Mouse (Mus musculus) heart, postnatal 14 days (tissue): ENCODE results near the gene Ykt6. TPM values are rescaled to one million over a fixed set of nuclear protein-coding genes. Genes with fewer than 3 reads are reported as not detected.
"Not testable (repeated sequence)": the region's sequence is repeated elsewhere in the genome, so short reads cannot be mapped to it uniquely, and the experiment has no call there.

ENCODE experiments used
- DNase-seq, 2 experiments: peaks; one replicate each; pipeline ENCODE4 v3.0.0; 2021 to 2022
- intact Hi-C: fragments of 180-260 bp; cut with DNase I; formaldehyde crosslinking; loops from one replicate; pipeline ENCODE4 v1.15.1; 2025
- total RNA-seq, 2 experiments: library from RNA; stranded (reverse); gene quantifications; 2 replicates each; pipeline ENCODE4 v1.2.3; 2021

The Ykt6 gene
- total RNA-seq, 2 experiments from 2014 or later = 72.2 to 75.4 TPM

DNA sequence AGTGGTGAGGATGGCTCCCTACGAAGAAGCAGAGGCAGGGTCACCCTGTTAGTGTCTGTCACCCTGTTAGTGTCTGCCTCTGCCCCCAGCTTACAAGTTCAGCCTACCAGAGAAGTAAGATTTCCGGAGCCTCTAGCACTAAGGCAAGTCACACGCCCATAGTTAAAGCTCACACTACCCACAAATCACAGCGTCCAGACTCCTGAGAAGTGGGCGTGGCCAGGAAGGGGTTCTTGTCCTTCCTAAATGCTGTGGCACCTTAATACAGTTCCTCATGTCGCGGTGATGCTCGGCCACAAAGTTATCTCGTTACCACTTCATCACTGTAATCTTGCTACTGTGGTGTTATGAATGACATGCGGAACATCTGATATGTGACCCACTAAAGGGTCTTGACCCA is 32.6 kb downstream of the Ykt6 start:
- intact Hi-C loops = no loop called here
- DNase-seq = no peak

DNA sequence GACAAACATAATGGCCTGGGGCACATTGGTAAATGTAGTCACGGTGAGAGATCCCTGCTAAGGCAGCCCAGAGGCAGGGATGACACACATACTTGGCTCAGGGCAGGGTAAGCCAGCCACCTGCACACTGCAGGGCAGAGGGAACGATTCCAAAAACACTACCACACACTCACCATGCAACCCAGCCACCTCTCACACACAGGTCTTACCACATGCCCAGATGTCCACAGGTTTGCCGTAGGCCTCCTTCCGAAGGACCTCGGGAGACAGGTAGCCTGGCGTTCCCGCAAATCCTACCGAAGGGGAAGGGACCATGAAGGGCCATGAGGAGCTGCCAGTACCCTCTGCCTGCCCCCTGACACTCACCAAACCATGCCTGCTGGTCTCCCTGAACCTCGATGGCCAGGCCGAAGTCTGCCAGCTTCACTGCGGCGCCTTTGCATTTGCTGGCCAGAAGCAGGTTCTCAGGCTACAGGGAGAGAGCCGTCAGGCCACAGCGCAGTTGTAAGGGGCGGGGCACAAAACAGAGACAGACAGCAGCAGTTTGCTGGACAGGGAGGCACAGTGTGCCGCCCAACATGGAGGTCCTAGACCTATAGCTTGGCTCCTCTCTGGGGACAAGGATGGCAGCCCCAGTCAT is 34.6 kb downstream of the Ykt6 start:
- intact Hi-C loops = no loop called here
- no peak for DNase-seq

DNA sequence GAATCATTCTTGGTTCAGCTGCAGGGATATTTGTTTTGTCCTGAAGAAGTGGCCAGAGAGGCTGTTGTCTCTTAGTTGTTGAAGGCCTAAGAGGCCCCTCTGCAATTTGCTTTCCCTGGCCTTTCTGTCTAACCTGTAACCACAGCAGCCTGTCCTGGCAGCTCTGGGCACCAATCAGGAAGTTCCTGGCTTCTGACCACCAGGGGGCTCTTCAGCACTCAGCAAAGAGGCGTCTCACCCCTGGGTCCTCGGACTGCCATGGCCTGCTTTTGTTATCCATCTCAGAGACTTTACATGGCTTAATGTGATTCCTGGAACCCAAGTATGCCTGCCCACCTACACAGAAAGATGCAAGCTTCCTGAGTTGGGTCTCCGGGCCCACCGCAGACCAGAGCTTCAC is 35.4 kb downstream of the Ykt6 start:
- intact Hi-C loops = no loop called here

DNA sequence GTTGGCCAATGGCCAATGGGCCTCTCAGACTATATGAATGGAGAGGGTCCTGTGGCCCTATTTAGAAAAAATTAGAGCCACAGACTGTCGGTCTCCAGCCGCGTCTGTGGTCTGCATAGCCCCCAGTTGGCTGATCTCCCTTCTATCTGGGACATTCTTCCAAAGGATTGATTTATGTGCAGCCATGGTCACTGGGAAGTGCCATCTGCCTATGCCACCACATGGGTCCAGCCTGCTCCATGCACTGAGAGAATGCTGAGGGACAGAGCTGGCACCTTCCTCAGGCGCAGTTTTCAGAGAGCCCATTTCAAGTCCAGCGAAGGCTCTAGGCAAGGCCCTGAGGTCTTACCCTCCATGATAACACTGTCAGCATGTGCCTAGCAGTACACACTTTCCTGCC is 38.7 kb downstream of the Ykt6 start:
- intact Hi-C loops = no loop called here

More for the DNA sequence above, 35.4 kb downstream of the Ykt6 start:
- DNase-seq = peak; percentile 49 to 63

DNA sequence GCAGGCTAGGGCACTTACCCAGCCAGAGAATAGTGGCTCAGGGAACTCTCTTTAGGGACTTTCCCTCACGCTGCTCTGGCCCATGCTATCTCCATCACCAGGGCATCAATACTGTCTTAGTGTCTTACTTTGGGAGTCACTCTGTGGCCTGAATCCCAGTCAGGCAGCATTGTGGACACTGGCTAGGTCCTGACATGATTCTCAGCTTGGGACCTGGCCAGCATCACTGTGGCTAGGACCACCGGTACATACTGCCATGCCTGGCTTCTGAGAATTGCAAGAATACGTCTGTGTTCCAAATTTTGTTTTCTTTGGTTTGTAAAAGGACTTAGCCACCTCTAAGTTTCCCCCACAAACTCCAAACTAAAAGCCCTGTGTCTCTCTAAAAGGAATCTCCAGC is 39.4 kb downstream of the Ykt6 start:
- no peak for DNase-seq
- intact Hi-C loops = no loop called here

More for the DNA sequence above, 38.7 kb downstream of the Ykt6 start:
- no peak for DNase-seq

DNA sequence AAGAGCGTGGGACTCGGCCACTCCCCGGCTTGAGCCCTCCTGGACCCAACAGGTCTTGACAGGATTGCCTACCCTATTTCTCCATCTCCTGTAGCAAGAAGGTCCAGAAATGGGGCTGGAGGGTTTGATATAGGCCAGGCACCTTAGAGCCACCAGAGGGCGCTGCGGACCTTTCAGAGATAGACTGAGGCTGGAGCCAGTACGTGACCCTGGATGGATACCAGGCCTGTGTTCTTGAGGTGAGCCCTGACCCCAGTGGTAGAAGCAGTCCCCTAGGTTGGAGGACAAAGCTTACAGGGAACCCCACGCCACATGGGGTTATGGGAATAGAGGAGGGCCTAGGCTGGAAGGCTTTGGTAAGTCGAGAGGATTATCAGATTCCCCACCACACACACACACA is 40.5 kb downstream of the Ykt6 start:
- intact Hi-C loops = loop anchor here (1.0 to 2.0 kb wide), 3 partner anchors 30 to 265 kb away; no protein-coding TSS in a partner anchor
- DNase-seq = peak; percentile 87 to 94

DNA sequence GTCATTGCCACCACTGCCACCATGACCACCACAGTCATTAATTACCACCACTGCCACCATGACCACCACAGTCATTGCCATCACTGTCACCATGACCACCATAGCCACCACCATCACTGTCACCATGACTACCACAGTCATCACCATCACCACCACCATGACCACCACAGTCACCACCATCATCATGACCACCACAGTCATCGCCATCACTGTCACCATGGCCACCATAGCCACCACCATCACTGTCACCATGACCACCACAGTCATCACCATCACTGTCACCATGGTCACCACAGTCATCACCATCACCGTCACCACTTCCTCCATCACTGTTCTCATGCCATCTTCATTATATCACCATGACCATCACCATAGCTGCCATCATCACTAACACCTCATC is 43.0 kb downstream of the Ykt6 start:
- intact Hi-C loops = no loop called here
- no peak for DNase-seq

DNA sequence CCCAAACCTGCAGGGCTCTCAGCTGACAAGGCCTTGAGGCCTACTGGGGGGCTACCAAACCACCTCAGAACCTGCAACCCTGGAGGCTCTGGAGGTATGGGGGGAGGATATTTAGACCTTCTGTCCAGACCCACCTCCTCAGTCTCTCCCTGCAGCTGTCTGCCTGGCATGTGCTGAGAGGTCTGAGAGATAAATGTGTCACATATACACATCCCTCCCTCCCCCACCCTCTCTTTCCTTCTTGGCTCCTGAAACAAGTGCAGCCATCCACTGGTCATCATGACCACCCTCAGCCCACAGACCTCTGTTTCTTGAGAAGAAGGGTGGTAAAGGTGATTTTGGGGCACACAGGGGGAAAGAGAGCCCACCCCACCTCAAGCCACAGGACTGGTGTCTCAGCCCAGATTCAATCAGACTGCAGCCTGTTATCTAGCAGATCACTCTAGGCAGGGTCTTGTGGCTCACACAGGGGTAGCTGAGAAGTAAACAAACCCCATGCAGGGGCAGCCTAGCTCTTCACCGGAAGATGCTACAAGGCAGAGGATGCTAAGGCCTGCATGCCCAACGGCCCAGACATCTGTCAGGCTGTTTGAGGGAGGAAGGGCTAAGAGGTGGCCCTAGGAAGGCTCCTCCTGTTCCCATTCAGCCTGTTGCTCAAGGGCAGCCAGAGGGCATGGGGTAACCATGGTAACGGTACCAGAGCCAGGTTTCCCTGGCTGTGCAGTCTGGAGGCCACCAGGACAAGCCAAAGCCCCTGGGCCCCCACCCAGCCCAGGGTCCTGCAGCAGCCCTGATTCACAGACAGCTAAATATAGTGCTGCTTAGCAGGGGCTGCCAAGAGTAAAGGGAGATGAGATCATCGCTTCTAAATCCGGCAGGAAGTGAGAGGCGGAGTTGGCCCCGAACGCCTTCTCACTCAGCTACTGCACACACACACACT is 44.6 kb downstream of the Ykt6 start:
- peak; percentile 84 to 91 for DNase-seq
- intact Hi-C loops = no loop called here

DNA sequence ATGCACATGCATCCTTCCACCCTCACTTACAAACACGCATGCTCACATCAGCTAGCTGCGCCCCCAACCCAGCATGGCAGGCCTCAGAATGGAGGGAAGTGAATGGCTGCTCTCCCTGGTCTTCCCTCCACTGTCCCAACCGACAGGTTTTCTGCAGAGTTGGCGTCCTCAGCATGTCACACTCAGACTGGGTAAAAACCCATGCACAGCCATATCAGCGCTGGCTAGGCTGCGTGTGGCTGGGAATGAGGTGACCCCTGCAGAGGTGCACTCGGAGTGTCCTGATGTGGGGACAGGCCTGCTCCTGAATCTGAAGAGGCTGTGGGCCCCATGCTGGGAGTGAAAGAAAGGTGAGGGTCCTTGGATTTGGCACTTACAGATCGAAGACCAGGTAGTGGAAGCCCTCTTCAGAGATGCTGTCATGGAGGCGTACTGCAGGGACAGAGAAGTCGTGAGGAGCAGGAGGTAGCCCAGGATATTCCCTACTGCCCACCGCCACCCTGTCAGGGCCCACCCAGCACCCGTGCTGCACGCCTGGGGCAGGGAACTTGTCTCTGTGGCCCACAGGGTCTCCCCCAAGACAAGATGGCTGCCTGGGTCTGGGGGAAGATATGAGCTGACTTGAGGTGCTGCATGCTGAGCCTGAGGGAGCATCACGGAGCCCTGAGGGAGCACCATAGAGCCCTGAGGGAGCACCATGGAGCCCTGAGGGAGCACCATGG is 45.6 kb downstream of the Ykt6 start:
- no peak for DNase-seq
- intact Hi-C loops = no loop called here

DNA sequence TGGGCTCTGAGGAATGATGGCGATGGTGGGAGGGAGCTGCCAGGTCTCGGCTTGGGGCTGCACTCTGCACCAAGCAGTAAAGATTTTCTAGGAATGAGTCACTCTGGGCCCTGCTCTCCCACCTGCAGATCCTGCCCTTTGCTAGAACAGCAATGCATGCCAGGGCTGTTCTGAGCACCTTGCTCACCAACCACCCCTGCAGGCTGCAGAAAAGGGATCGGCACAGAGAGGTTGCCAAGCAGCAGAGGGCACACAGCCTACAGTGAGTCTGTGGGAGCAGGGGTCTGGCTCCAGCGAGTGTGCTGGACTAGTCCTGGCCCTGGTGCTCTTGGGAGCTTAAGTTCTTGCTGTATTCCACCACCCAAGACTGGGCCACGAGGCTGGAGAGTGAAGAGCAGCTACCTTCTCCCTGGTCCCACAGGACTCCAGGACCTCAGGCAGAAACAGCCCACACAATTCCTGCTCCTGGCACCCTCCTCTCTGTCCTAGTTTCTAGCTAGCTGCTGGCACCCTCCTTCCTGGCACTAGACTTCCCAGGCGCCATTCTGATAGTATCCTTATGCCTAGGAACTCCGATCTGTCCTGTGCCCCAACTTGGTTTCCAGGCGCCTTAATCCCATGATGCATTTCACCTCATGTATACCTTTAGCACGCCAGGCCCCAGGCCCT is 46.6 kb downstream of the Ykt6 start:
- intact Hi-C loops = no loop called here
- peak in 1 of 2 experiments; percentile 29 for DNase-seq

DNA sequence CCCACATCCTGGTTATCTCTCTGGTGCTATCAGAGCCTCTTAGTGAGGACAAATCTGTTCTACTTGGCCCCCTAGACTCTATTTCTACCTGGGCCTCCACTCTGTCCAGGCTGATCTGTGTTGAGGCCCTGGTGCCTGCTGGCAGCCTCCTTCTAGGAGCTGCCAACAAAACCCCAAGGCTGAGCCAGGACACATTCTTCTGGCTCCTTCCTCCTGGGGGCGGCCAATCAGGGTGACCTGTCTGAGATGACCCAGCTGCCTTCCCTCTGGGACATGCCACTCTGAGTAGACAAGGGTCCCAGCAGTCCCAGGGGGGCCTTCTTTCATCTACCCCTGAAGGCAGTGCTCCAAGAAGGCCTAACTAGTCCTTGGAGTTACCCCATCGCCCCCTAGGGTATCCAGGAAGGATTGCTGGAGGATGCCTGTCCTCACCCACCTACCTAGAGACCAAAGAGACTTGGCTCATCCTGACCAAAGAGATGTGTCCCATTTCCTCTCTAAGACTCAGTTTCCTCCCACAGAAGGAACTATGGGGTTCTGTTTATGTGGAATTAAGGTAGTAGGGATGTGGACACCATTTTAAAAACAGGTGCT is 47.6 kb downstream of the Ykt6 start:
- intact Hi-C loops = loop anchor here (1.0 kb wide), 1 partner anchor 8 kb away; no protein-coding TSS in a partner anchor
- DNase-seq = peak in 1 of 2 experiments; percentile 39

DNA sequence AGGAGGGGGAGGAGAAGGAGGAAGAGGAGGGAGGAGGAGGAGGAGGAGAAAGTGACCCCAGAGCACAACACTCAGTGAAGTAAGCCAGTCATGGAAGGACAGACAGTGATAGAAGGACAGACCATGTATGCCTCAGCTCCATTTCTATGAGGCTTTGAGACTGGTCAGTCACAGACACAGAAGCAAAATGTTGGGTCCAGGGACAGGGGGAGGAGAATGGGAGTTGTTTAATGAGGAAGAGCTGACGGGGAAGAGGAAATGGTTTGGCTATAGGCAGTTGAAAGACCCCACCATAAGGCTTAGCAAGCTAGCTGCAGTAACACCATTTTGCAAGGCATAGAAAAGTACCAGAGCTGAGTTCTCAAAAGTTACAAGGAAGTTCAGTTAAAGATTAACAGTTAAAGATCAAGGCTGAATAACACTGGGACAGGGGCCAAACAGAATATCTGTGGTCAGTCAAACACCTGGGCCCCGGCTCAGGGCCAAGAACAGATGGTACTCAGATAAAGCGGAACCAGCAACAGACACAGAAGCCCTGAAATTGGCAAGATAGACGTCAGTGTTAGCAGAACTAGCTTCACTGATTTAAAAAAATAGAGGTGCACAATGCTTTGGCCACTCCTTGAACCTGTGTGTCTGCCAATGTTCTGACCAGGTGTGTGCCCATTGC is 50.0 kb downstream of the Ykt6 start:
- intact Hi-C loops, DNase-seq: not testable (repeated sequence)

DNA sequence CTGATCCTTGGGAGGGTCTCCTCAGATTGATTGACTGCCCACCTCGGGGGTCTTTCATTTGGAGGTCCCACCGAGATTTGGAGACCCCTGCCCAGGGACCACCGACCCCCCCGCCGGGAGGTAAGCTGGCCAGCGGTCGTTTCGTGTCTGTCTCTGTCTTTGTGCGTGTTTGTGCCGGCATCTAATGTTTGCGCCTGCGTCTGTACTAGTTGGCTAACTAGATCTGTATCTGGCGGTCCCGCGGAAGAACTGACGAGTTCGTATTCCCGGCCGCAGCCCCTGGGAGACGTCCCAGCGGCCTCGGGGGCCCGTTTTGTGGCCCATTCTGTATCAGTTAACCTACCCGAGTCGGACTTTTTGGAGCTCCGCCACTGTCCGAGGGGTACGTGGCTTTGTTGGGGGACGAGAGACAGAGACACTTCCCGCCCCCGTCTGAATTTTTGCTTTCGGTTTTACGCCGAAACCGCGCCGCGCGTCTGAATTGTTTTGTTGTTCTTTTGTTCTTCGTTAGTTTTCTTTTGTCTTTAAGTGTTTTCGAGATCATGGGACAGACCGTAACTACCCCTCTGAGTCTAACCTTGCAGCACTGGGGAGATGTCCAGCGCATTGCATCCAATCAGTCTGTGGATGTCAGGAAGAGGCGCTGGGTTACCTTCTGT is 51.0 kb downstream of the Ykt6 start:
- intact Hi-C loops, DNase-seq: not testable (repeated sequence)

DNA sequence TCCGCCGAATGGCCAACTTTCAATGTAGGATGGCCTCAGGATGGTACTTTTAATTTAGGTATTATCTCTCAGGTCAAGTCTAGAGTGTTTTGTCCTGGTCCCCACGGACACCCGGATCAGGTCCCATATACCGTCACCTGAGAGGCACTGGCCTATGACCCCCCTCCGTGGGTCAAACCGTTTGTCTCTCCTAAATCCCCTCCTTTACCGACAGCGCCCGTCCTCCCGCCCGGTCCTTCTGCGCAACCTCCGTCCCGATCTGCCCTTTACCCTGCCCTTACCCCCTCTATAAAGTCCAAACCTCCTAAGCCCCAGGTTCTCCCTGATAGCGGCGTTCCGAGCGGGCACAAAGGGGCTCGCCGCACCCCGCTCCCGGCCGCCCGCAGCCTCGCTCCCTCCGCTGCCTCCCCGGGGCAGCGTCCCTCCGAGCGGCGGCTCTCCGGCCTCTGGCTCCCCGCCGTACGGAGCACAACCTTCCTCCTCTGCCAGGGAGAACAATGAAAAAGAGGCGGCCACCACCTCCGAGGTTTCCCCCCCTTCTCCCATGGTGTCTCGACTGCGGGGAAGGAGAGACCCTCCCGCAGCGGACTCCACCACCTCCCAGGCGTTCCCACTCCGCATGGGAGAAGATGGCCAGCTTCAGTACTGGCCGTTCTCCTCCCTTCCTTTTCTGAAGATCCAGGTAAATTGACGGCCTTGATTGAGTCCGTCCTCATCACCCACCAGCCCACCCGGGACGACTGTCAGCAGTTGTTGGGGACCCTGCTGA is 51.7 kb downstream of the Ykt6 start:
- intact Hi-C loops = not testable (repeated sequence)

DNA sequence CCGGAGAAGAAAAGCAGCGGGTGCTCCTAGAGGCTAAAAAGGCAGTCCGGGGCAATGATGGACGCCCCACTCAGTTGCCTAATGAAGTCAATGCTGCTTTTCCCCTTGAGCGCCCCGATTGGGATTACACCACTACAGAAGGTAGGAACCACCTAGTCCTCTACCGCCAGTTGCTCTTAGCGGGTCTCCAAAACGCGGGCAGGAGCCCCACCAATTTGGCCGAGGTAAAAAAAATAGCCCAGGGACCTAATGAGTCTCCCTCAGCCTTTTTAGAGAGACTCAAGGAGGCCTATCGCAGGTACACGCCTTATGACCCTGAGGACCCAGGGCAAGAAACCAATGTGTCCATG is 52.3 kb downstream of the Ykt6 start:
- intact Hi-C loops, DNase-seq: not testable (repeated sequence)

More for the DNA sequence above, 51.7 kb downstream of the Ykt6 start:
- DNase-seq = not testable (repeated sequence)

DNA sequence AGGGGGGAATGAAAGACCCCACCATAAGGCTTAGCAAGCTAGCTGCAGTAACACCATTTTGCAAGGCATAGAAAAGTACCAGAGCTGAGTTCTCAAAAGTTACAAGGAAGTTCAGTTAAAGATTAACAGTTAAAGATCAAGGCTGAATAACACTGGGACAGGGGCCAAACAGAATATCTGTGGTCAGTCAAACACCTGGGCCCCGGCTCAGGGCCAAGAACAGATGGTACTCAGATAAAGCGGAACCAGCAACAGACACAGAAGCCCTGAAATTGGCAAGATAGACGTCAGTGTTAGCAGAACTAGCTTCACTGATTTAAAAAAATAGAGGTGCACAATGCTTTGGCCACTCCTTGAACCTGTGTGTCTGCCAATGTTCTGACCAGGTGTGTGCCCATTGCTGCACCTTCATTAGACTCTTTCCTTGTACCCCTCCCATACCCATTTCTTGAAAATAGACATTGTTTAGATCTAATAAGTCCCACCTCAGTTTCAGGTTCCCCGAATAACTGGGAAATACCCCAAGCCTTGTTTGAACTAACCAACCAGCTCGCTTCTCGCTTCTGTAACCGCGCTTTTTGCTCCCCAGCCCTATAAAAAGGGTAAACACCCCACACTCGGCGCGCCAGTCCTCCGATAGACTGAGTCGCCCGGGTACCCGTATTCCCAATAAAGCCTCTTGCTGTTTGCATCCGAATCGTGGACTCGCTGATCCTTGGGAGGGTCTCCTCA is 55.4 kb downstream of the Ykt6 start:
- not testable (repeated sequence) for DNase-seq
- intact Hi-C loops = loop anchor here (1.0 kb wide), 1 partner anchor 8 kb away; no protein-coding TSS in a partner anchor

DNA sequence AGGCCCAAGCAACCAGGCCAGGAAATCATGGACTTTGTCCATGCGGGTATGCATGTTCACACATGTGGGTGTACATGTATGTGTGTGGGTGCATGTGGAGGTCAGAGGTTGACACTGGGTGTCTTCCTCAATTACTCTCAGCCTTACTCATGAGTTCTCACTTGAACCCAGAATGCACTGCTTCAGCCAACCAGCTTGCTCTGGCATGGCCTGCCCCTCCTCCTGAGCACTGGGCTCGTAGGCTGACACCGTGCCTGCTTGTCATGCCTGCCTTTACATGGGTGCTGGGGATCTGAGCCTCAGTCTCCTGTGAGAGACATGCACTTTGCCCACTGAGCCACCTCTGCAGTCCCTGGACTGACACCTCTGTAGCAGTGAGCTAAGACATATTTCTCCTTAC is 56.4 kb downstream of the Ykt6 start:
- intact Hi-C loops = loop anchor here (1.0 kb wide), 1 partner anchor 9 kb away; no protein-coding TSS in a partner anchor
- no peak for DNase-seq
